Mouse (Mus musculus) heart, adult 2 months (tissue): ENCODE results near the gene Vmn1r197. TPM values are rescaled to one million over a fixed set of nuclear protein-coding genes. Genes with fewer than 3 reads are reported as not detected.
"Not testable (repeated sequence)": the region's sequence is repeated elsewhere in the genome, so short reads cannot be mapped to it uniquely, and the experiment has no call there.

ENCODE experiments used
- DNase-seq, 2 experiments: peaks; one replicate each; pipeline ENCODE4 v3.0.0; 2021
- H3K27ac ChIP-seq: fragments of 200-600 bp; 2 replicates; pipeline ENCODE4 v1.8.1; 2022
- H3K27me3 ChIP-seq: fragments of 200-500 bp; 2 replicates; pipeline ENCODE4 v1.6.1; 2012; ENCODE audit warnings: mild to moderate bottlenecking, low read length, inconsistent platforms, mixed read lengths; ENCODE audit not compliant: control insufficient read depth, insufficient read depth
- H3K36me3 ChIP-seq: fragments of 200-500 bp; 2 replicates; pipeline ENCODE4 v1.6.1; 2012; ENCODE audit warnings: low read length, inconsistent platforms; ENCODE audit not compliant: control insufficient read depth, insufficient read depth
- H3K4me1 ChIP-seq: fragments of 200-500 bp; 2 replicates; pipeline ENCODE4 v1.6.1; 2011; ENCODE audit warnings: low read length; ENCODE audit not compliant: control insufficient read depth, insufficient read depth
- H3K4me3 ChIP-seq: fragments of 200-600 bp; 2 replicates; pipeline ENCODE4 v1.8.1; 2022
- H3K79me2 ChIP-seq: fragments of 200-500 bp; replicated peaks from 2 replicates; pipeline ENCODE4 v1.6.1; 2012; ENCODE audit warnings: mild to moderate bottlenecking, inconsistent platforms, low read length, moderate library complexity, mixed read lengths; ENCODE audit not compliant: control insufficient read depth, insufficient read depth
- H3K9ac ChIP-seq: fragments of 200-500 bp; 2 replicates; pipeline ENCODE4 v1.6.1; 2012; ENCODE audit warnings: low read depth, mild to moderate bottlenecking, control low read depth, inconsistent platforms, low read length, mixed read lengths
- CTCF ChIP-seq: fragments of 200-600 bp; IDR thresholded peaks from 2 replicates; pipeline ENCODE4 v1.8.1; 2022; ENCODE audit warnings: antibody characterized with exemption, mild to moderate bottlenecking, moderate library complexity
- EP300 ChIP-seq: fragments of 200-500 bp; IDR thresholded peaks from 2 replicates; pipeline ENCODE4 v1.6.1; 2011; ENCODE audit warnings: low read depth, low read length, control low read depth; ENCODE audit not compliant: insufficient read depth
- POLR2A ChIP-seq: fragments of 200-500 bp; IDR thresholded peaks from 2 replicates; pipeline ENCODE4 v1.6.1; 2011; ENCODE audit warnings: mild to moderate bottlenecking, low read depth, low read length, control low read depth; ENCODE audit not compliant: insufficient read depth
- WGBS: fragments of 180-500 bp; shearing (Covaris S2); methylation state at CpG from one replicate; pipeline ENCODE4 v1.1.7; 2018; 5-methylcytosine and 5-hydroxymethylcytosine counted together
- intact Hi-C: fragments of 180-260 bp; cut with DNase I; formaldehyde crosslinking; loops from one replicate; pipeline ENCODE4 v1.15.1; 2025
- long read RNA-seq: library from polyadenylated mRNA; stranded (forward); transcript quantifications from one replicate; pipeline ENCODE4 v2.0.0, GENCODE M21; 2021
- polyA plus RNA-seq: library from polyadenylated mRNA; depleted of rRNA; stranded (reverse); fragments of >200 nt; gene quantifications from 2 replicates; pipeline ENCODE4 v1.2.3, GENCODE M21; 2012; rRNA removed
- total RNA-seq, 2 experiments: library from RNA; stranded (reverse); gene quantifications; 2 replicates each; pipeline ENCODE4 v1.2.3; 2021

The Vmn1r197 gene
- total RNA-seq (not detected), polyA plus RNA-seq (not detected in 2 replicates)
- long read RNA-seq, result 0 reads

GRCm38 (mm10) chr13:22324289-22324688 is at the start of gene Vmn1r197:
TSS of gene Vmn1r197 (plus strand) at chr13:22324589.
- TF ChIP-seq POLR2A, result no peak
- TF ChIP-seq EP300, result no peak
- no peak for TF ChIP-seq CTCF
- Histone ChIP-seq H3K79me2 (no peaks in the 10 kb centered on the region), H3K36me3 (no peaks in the 10 kb centered on the region), H3K27me3 (no peaks in the 10 kb centered on the region), H3K27ac (no peak within 1 kb of the TSS), H3K9ac (no peak within 1 kb of the TSS), H3K4me3 (no peak within 1 kb of the TSS), H3K4me1 (no peaks in the 10 kb centered on the region)
- no peak for DNase-seq
- intact Hi-C loops, result no loop called here

GRCm38 (mm10) chr13:22284578-22284977 is 39.8 kb upstream of the Vmn1r197 start:
- Histone ChIP-seq H3K4me1 (no peaks in the 10 kb centered on the region), H3K4me3 (no peak overlapping the region), H3K9ac (no peak overlapping the region), H3K27me3 (no peaks in the 10 kb centered on the region), H3K36me3 (no peaks in the 10 kb centered on the region), H3K27ac (no peak overlapping the region), H3K79me2 (no peaks in the 10 kb centered on the region)
- no peak for TF ChIP-seq CTCF
- TF ChIP-seq EP300, result no peak
- no peak for TF ChIP-seq POLR2A
- 76% methylated on average over 2 of the region's 2 CpGs for WGBS
- no peak for DNase-seq
- intact Hi-C loops, result no loop called here

GRCm38 (mm10) chr13:22289620-22290019 is 34.8 kb upstream of the Vmn1r197 start, which contains the start of gene Vmn1r196:
TSS of gene Vmn1r196 (plus strand) at chr13:22289920.
- WGBS, result 57% methylated on average over 2 of the region's 2 CpGs

GRCm38 (mm10) chr13:22308075-22308474 is 16.3 kb upstream of the Vmn1r197 start:
- H3K4me1 ChIP-seq, intact Hi-C loops, H3K4me3 ChIP-seq, DNase-seq, H3K9ac ChIP-seq, H3K79me2 ChIP-seq, H3K27me3 ChIP-seq, H3K27ac ChIP-seq, H3K36me3 ChIP-seq: not testable (repeated sequence)
- 73% methylated on average over 5 of the region's 5 CpGs for WGBS

More at GRCm38 (mm10) chr13:22289620-22290019, 34.8 kb upstream of the Vmn1r197 start, which contains the start of gene Vmn1r196:
- Histone ChIP-seq H3K4me3 (no peak within 1 kb of the TSS), H3K27me3 (no peaks in the 10 kb centered on the region), H3K4me1 (no peaks in the 10 kb centered on the region), H3K27ac (no peak within 1 kb of the TSS), H3K9ac (no peak within 1 kb of the TSS), H3K36me3 (no peaks in the 10 kb centered on the region), H3K79me2 (no peaks in the 10 kb centered on the region)
- TF ChIP-seq POLR2A (no peak), EP300 (no peak), CTCF (no peak)
- intact Hi-C loops, result no loop called here
- DNase-seq, result no peak

GRCm38 (mm10) chr13:22315361-22315760 is 9.0 kb upstream of the Vmn1r197 start:
- intact Hi-C loops, result no loop called here
- 52% methylated on average over 2 of the region's 2 CpGs for WGBS
- H3K36me3 ChIP-seq, result no peaks in the 10 kb centered on the region
- H3K9ac ChIP-seq, result no peak overlapping the region
- no peaks in the 10 kb centered on the region for H3K4me1 ChIP-seq
- no peak overlapping the region for H3K27ac ChIP-seq
- no peak overlapping the region for H3K4me3 ChIP-seq
- H3K27me3 ChIP-seq, result no peaks in the 10 kb centered on the region
- TF ChIP-seq EP300 (no peak), POLR2A (no peak), CTCF (no peak)
- H3K79me2 ChIP-seq, result no peaks in the 10 kb centered on the region
- DNase-seq, result no peak

GRCm38 (mm10) chr13:22317366-22317765 is 7.0 kb upstream of the Vmn1r197 start:
- no peak for DNase-seq
- Histone ChIP-seq H3K4me3 (no peak overlapping the region), H3K27ac (no peak overlapping the region), H3K9ac (no peak overlapping the region), H3K36me3 (no peaks in the 10 kb centered on the region), H3K27me3 (no peaks in the 10 kb centered on the region), H3K79me2 (no peaks in the 10 kb centered on the region), H3K4me1 (no peaks in the 10 kb centered on the region)
- intact Hi-C loops, result no loop called here
- no peak for TF ChIP-seq EP300
- TF ChIP-seq CTCF, result no peak
- no peak for TF ChIP-seq POLR2A
- WGBS, result 73% methylated on average over 2 of the region's 2 CpGs
